Mouse (Mus musculus) liver, adult (tissue): ENCODE results near the gene Rps6ka4.

Experiments used
- GATA4 ChIP-seq: IDR thresholded peaks from 2 replicates; pipeline ENCODE4 v1.6.1; 2014; ENCODE audit warnings: mild to moderate bottlenecking, low read length; ENCODE audit not compliant: insufficient replicate concordance

Gene Rps6ka4

GRCm38 (mm10) chr19:6829870-6830555, 10.4 kb downstream of the Rps6ka4 start:
- no peak for TF ChIP-seq GATA4

GRCm38 (mm10) chr19:6829069-6829468, 11.4 kb downstream of the Rps6ka4 start:
- TF ChIP-seq GATA4, result no peak

GRCm38 (mm10) chr19:6826601-6827000, 13.8 kb downstream of the Rps6ka4 start:
- TF ChIP-seq GATA4, result no peak

- no peak for TF ChIP-seq GATA4
Measured at GRCm38 (mm10) chr19:6825384-6825783, 15.1 kb downstream of the Rps6ka4 start.

GRCm38 (mm10) chr19:6820538-6821195, 19.8 kb downstream of the Rps6ka4 start:
- TF ChIP-seq GATA4, result no peak

- no peak for TF ChIP-seq GATA4
Measured at GRCm38 (mm10) chr19:6819143-6819827, 21.2 kb downstream of the Rps6ka4 start.

GRCm38 (mm10) chr19:6814958-6815357, 25.5 kb downstream of the Rps6ka4 start:
- TF ChIP-seq GATA4, result no peak

- TF ChIP-seq GATA4, result no peak
Measured at GRCm38 (mm10) chr19:6814366-6814765, 26.1 kb downstream of the Rps6ka4 start.
